Mouse (Mus musculus) intestine, postnatal 0 days (tissue): ENCODE measurements around the gene Lrrc57. TPM values are rescaled to one million over a fixed set of nuclear protein-coding genes. Genes with fewer than 3 reads are reported as not detected.

Experiments
- ATAC-seq: fragments of 200-750 bp; cut with Nextera tagmentation; 2 replicates; pipeline ENCODE4 v1.8.0; 2017; ENCODE audit warnings: mild to moderate bottlenecking, moderate TSS enrichment, moderate library complexity
- H3K27ac ChIP-seq: fragments of 300-500 bp; sonication (generic); 2 replicates; pipeline ENCODE4 v1.5.1; 2014; ENCODE audit warnings: mild to moderate bottlenecking, low read depth, low read length, moderate library complexity
- H3K27me3 ChIP-seq: fragments of 300-500 bp; sonication (generic); replicated peaks from 2 replicates; pipeline ENCODE4 v1.6.1; 2014; ENCODE audit warnings: low read length, mixed read lengths; ENCODE audit not compliant: control insufficient read depth, insufficient read depth
- H3K36me3 ChIP-seq: fragments of 300-500 bp; sonication (generic); 2 replicates; pipeline ENCODE4 v1.6.1; 2014; ENCODE audit warnings: mild to moderate bottlenecking, moderate library complexity; ENCODE audit not compliant: control insufficient read depth, insufficient read depth
- H3K4me1 ChIP-seq: fragments of 300-500 bp; sonication (generic); replicated peaks from 2 replicates; pipeline ENCODE4 v1.6.1; 2014; ENCODE audit warnings: antibody characterized with exemption, low read length, mixed read lengths; ENCODE audit not compliant: control insufficient read depth, insufficient read depth
- H3K4me2 ChIP-seq: fragments of 300-500 bp; sonication (generic); replicated peaks from 2 replicates; pipeline ENCODE4 v1.6.1; 2014; ENCODE audit warnings: low read depth, mild to moderate bottlenecking, moderate library complexity
- H3K4me3 ChIP-seq: fragments of 300-500 bp; sonication (generic); 2 replicates; pipeline ENCODE4 v1.5.1; 2014; ENCODE audit warnings: low read depth, low read length
- H3K9ac ChIP-seq: fragments of 300-500 bp; sonication (generic); 2 replicates; pipeline ENCODE4 v1.6.1; 2014; ENCODE audit warnings: mild to moderate bottlenecking, low read depth, low read length
- H3K9me3 ChIP-seq: fragments of 300-500 bp; sonication (generic); 2 replicates; pipeline ENCODE4 v1.6.1; 2016; ENCODE audit warnings: mixed run types; ENCODE audit not compliant: control insufficient read depth
- CTCF ChIP-seq: sonication (generic); IDR thresholded peaks from 2 replicates; pipeline ENCODE4 v1.5.1; 2016; ENCODE audit warnings: low read depth, mild to moderate bottlenecking, control low read depth, antibody characterized with exemption, moderate library complexity
- WGBS: fragments of 180-500 bp; shearing (Covaris S2); extraction: QIAGEN DNeasy Blood & Tissue Kit; methylation state at CpG from one replicate; pipeline ENCODE4 v1.1.7; 2014; 5-methylcytosine and 5-hydroxymethylcytosine counted together
- polyA plus RNA-seq: library from polyadenylated mRNA; unstranded; fragments of >200 nt; fragmentation: Nextera tagmentation; extraction: Ambion mirVana; gene quantifications from 2 replicates; pipeline ENCODE4 v1.2.1, GENCODE M21; 2015

Lrrc57 gene
- polyA plus RNA-seq, 1 experiment from 2014 or later: 23.6 TPM

- Histone ChIP-seq H3K4me3 (peak overlapping the region; percentile 98), H3K4me1 (no peaks in the 10 kb centered on the region), H3K27me3 (no peaks in the 10 kb centered on the region), H3K36me3 (0 out of 2 replicates have a peak, but pooled peaks cover 3% of the 10 kb centered on the region), H3K4me2 (peak overlapping the region; percentile 75), H3K27ac (peak overlapping the region; percentile 64; the same call in 1 of the 2 replicates), H3K9me3 (no peaks in the 10 kb centered on the region), H3K9ac (peak overlapping the region; percentile 89)
- TF ChIP-seq CTCF: no peak
- ATAC-seq: no peak
- WGBS: 15% methylated on average over 9 of the region's 9 CpGs
Observed at GRCm38 (mm10) chr2:120562859-120563234, 46.5 kb downstream of the Lrrc57 start.

GRCm38 (mm10) chr2:120561524-120561923 is 47.8 kb downstream of the Lrrc57 start:
- Histone ChIP-seq H3K27me3 (no peaks in the 10 kb centered on the region), H3K36me3 (0 out of 2 replicates have a peak, but pooled peaks cover 3% of the 10 kb centered on the region)

GRCm38 (mm10) chr2:120558813-120559212 is 50.5 kb downstream of the Lrrc57 start:
- Histone ChIP-seq H3K4me1 (no peaks in the 10 kb centered on the region), H3K4me3 (no peak overlapping the region), H3K36me3 (peaks cover 11% of the 10 kb centered on the region; the same call in 1 of the 2 replicates), H3K27me3 (no peaks in the 10 kb centered on the region), H3K27ac (no peak overlapping the region), H3K9ac (no peak overlapping the region), H3K9me3 (no peaks in the 10 kb centered on the region), H3K4me2 (no peak overlapping the region)
- no peak for ATAC-seq
- 72% methylated on average over 3 of the region's 3 CpGs for WGBS
- TF ChIP-seq CTCF: no peak

More at GRCm38 (mm10) chr2:120561524-120561923, 47.8 kb downstream of the Lrrc57 start:
- no peak for TF ChIP-seq CTCF
- 76% methylated on average over 1 of the region's 1 CpGs for WGBS
- no peak overlapping the region for H3K4me2 ChIP-seq
- H3K9me3 ChIP-seq: no peaks in the 10 kb centered on the region
- no peak for ATAC-seq
- no peak overlapping the region for H3K27ac ChIP-seq
- H3K4me3 ChIP-seq: no peak overlapping the region
- no peaks in the 10 kb centered on the region for H3K4me1 ChIP-seq
- H3K9ac ChIP-seq: no peak overlapping the region

GRCm38 (mm10) chr2:120556868-120557267 is 52.5 kb downstream of the Lrrc57 start:
- Histone ChIP-seq H3K27me3 (no peaks in the 10 kb centered on the region), H3K9me3 (no peaks in the 10 kb centered on the region), H3K27ac (no peak overlapping the region), H3K9ac (no peak overlapping the region), H3K36me3 (peaks cover 16% of the 10 kb centered on the region), H3K4me2 (no peak overlapping the region), H3K4me3 (no peak overlapping the region), H3K4me1 (no peaks in the 10 kb centered on the region)
- ATAC-seq: no peak; the same call in 1 of the 2 replicates
- 39% methylated on average over 3 of the region's 3 CpGs for WGBS
- no peak for TF ChIP-seq CTCF

Other genes starting within 250 kb of the Lrrc57 start
- 9.0 and 11.1 TPM in 2 replicates for gene Ganc, start 205.6 kb downstream of the Lrrc57 start, polyA plus RNA-seq
- 8.0 and 8.8 TPM in 2 replicates for gene Tmem87a, start 205.4 kb downstream of the Lrrc57 start, polyA plus RNA-seq
- 0.55 and 0.61 TPM in 2 replicates for gene Capn3, start 153.5 kb downstream of the Lrrc57 start, polyA plus RNA-seq
- gene Zfp106, start 45.7 kb downstream of the Lrrc57 start, polyA plus RNA-seq: 24.8 and 27.0 TPM in 2 replicates
- gene Snap23, start 41.8 kb downstream of the Lrrc57 start, polyA plus RNA-seq: 39.0 and 43.0 TPM in 2 replicates
- 11.1 and 11.6 TPM in 2 replicates for gene Haus2, start 137 bp downstream of the Lrrc57 start, polyA plus RNA-seq
- gene Stard9, start 19.6 kb upstream of the Lrrc57 start, polyA plus RNA-seq: 1.6 and 2.4 TPM in 2 replicates
- 1.9 and 2.9 TPM in 2 replicates for gene Cdan1, start 240.6 kb upstream of the Lrrc57 start, polyA plus RNA-seq
- gene Ttbk2, start 241.1 kb upstream of the Lrrc57 start, polyA plus RNA-seq: 2.0 and 2.3 TPM in 2 replicates